Mouse (Mus musculus) bone marrow, adult 2 months (tissue): ENCODE results near the gene Trrap.

Experiments used
- CTCF ChIP-seq: fragments of 200-500 bp; IDR thresholded peaks from 2 replicates; pipeline ENCODE4 v1.5.1; 2011; ENCODE audit warnings: low read length, control low read depth; ENCODE audit not compliant: control insufficient read depth, insufficient read depth
- POLR2A ChIP-seq: fragments of 200-500 bp; IDR thresholded peaks from 2 replicates; pipeline ENCODE4 v1.6.1; 2011; ENCODE audit warnings: low read depth, mild to moderate bottlenecking, control low read depth, low read length, borderline replicate concordance; ENCODE audit not compliant: control insufficient read depth

GRCm38 (mm10) chr5:144875227-144875626 lies 107.7 kb downstream of the Trrap start:
- TF ChIP-seq CTCF (no peak), POLR2A (no peak)
